Mouse (Mus musculus) left cerebral cortex, postnatal 25 days (tissue): ENCODE data around the gene Cyb5rl. TPM values are rescaled to one million over a fixed set of nuclear protein-coding genes. Genes with fewer than 3 reads are reported as not detected.

Experiments used
- total RNA-seq, 2 experiments: library from RNA; stranded (reverse); gene quantifications; 2 replicates each; pipeline ENCODE4 v1.2.3; 2021

The Cyb5rl gene
- total RNA-seq, 2 experiments from 2014 or later: 6.5 to 7.4 TPM

Other genes starting within 250 kb of the Cyb5rl start
- 100 to 1,000 TPM; 138 to 157 TPM for gene Ssbp3, start 156.3 kb upstream of the Cyb5rl start, total RNA-seq
- 10 to 100 TPM; 61.8 to 62.8 TPM for gene Mrpl37, start 120 bp upstream of the Cyb5rl start, total RNA-seq
- gene Cdcp2, start 29.9 kb downstream of the Cyb5rl start, total RNA-seq: not detected
- gene Tmem59, start 111.4 kb downstream of the Cyb5rl start, total RNA-seq: 100 to 1,000 TPM; 219 to 231 TPM
- 10 to 100 TPM; 17.3 to 19.0 TPM for gene Tceanc2, start 112.1 kb downstream of the Cyb5rl start, total RNA-seq
- not detected for gene Ldlrad1, start 142.2 kb downstream of the Cyb5rl start, total RNA-seq
- gene Lrrc42, start 186.5 kb downstream of the Cyb5rl start, total RNA-seq: 10 to 100 TPM; 32.3 to 33.1 TPM
- 10 to 100 TPM; 15.9 to 20.8 TPM for gene Hspb11, start 186.6 kb downstream of the Cyb5rl start, total RNA-seq
- not detected for gene Dio1, start 240.2 kb downstream of the Cyb5rl start, total RNA-seq
- 10 to 100 TPM; 41.3 to 44.9 TPM for gene Yipf1, start 247.4 kb downstream of the Cyb5rl start, total RNA-seq